Mouse (Mus musculus): ENCODE measurements around the gene Grk4.

DNA sequence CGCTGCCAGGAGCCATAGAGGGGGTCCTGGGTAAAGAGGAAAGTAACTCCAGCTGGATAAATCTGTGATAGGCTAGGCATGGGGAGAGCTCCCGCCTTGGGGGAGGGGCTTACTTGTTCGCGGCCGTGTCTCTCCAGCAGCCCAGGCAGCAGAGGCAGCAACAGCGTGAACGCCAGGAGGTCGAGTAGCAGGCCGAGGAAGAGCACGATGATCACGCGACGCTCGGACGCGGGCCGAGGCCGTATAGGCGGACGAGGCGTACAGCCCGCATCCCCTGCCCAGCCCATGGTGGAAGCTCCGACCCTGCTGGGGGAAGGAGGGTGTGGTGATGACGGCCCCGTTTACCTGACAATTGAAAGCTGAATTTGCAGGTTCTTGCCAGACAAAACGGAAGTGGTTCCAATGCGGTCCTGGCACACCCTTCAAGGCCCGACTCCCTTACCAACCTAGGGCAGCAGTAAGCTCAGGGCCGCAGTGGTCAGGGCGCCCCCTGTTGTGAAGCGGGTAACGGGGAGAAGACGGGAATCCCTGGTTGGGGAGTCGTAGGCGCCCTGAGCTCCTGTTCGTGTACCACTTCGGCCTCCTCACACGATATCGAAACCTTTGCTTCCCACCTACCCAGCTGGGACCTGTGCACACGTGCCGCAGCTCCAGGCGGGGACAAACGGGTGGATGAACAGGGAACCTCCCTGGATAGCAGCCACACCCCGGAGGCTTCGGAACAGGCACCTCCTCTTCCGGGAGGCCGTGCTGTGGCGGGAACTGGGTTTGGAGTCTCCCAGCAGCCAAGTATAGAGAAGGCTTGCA, 23.5 kb upstream of the Grk4 start, which contains the start of gene Mfsd10:
- no peak; the same call in 1 of the 2 replicates for TF ChIP-seq HCFC1 (IDR thresholded peaks at IDR 0.05; ENCODE audit: borderline replicate concordance, insufficient read depth, low read length)
- TF ChIP-seq CHD2 (IDR thresholded peaks at IDR 0.05; ENCODE audit: low read depth, low read length) = no peak
- no peak for TF ChIP-seq ZC3H11A (IDR thresholded peaks at IDR 0.05; ENCODE audit: borderline replicate concordance, low read depth, low read length)
- no peak for TF ChIP-seq MAFK (IDR thresholded peaks at IDR 0.05; ENCODE audit: insufficient read depth, low read depth, low read length)
- no peak for TF ChIP-seq ZNF384 (IDR thresholded peaks at IDR 0.05; ENCODE audit: low read depth, low read length)

Measured in ES-E14 (cell line).